Mouse (Mus musculus) stomach, postnatal 0 days (tissue): ENCODE measurements around the gene Aagab. TPM values are rescaled to one million over a fixed set of nuclear protein-coding genes. Genes with fewer than 3 reads are reported as not detected.

Experiments
- ATAC-seq: fragments of 200-750 bp; cut with Nextera tagmentation; 2 replicates; pipeline ENCODE4 v1.8.0; 2017; ENCODE audit not compliant: low FRiP score, low TSS enrichment
- DNase-seq: peaks from one replicate; pipeline ENCODE4 v3.0.0-alpha.2; 2016; ENCODE audit warnings: low spot score
- H3K27ac ChIP-seq: fragments of 300-500 bp; sonication (generic); replicated peaks from 2 replicates; pipeline ENCODE4 v1.5.1; 2014; ENCODE audit warnings: mild to moderate bottlenecking, control low read depth
- H3K27me3 ChIP-seq: fragments of 300-500 bp; sonication (generic); 2 replicates; pipeline ENCODE4 v1.6.1; 2014; ENCODE audit warnings: low read length; ENCODE audit not compliant: control insufficient read depth, insufficient read depth
- H3K36me3 ChIP-seq: fragments of 300-500 bp; sonication (generic); 2 replicates; pipeline ENCODE4 v1.6.1; 2014; ENCODE audit warnings: low read length, mixed read lengths; ENCODE audit not compliant: control insufficient read depth, insufficient read depth
- H3K4me1 ChIP-seq: fragments of 300-500 bp; sonication (generic); replicated peaks from 2 replicates; pipeline ENCODE4 v1.6.1; 2014; ENCODE audit warnings: antibody characterized with exemption; ENCODE audit not compliant: control insufficient read depth, insufficient read depth
- H3K4me2 ChIP-seq: fragments of 300-500 bp; sonication (generic); replicated peaks from 2 replicates; pipeline ENCODE4 v1.6.1; 2014; ENCODE audit warnings: low read depth, mild to moderate bottlenecking, control low read depth, moderate library complexity
- H3K4me3 ChIP-seq: fragments of 300-500 bp; sonication (generic); 2 replicates; pipeline ENCODE4 v1.5.1; 2014; ENCODE audit warnings: low read depth, low read length, control low read depth
- H3K9ac ChIP-seq: fragments of 300-500 bp; sonication (generic); 2 replicates; pipeline ENCODE4 v1.6.1; 2014; ENCODE audit warnings: mild to moderate bottlenecking, low read length, control low read depth, mixed read lengths
- H3K9me3 ChIP-seq: fragments of 300-500 bp; sonication (generic); 2 replicates; pipeline ENCODE4 v1.6.1; 2016; ENCODE audit warnings: low read length; ENCODE audit not compliant: control insufficient read depth
- CTCF ChIP-seq: IDR thresholded peaks from 2 replicates; pipeline ENCODE4 v1.5.1; 2016; ENCODE audit warnings: antibody characterized with exemption, low read depth, mild to moderate bottlenecking, moderate library complexity
- EP300 ChIP-seq: optimal IDR thresholded peaks from 2 replicates; pipeline ENCODE3; 2016; ENCODE audit warnings: antibody characterized with exemption
- WGBS: fragments of 180-500 bp; shearing (Covaris S2); extraction: QIAGEN DNeasy Blood & Tissue Kit; methylation state at CpG from one replicate; pipeline ENCODE4 v1.1.7; 2014; 5-methylcytosine and 5-hydroxymethylcytosine counted together
- polyA plus RNA-seq: library from polyadenylated mRNA; unstranded; fragments of >200 nt; fragmentation: Nextera tagmentation; extraction: Ambion mirVana; gene quantifications from 2 replicates; pipeline ENCODE4 v1.2.1, GENCODE M21; 2015

The Aagab gene
- polyA plus RNA-seq, 1 experiment from 2014 or later, result 26.8 TPM

DNA sequence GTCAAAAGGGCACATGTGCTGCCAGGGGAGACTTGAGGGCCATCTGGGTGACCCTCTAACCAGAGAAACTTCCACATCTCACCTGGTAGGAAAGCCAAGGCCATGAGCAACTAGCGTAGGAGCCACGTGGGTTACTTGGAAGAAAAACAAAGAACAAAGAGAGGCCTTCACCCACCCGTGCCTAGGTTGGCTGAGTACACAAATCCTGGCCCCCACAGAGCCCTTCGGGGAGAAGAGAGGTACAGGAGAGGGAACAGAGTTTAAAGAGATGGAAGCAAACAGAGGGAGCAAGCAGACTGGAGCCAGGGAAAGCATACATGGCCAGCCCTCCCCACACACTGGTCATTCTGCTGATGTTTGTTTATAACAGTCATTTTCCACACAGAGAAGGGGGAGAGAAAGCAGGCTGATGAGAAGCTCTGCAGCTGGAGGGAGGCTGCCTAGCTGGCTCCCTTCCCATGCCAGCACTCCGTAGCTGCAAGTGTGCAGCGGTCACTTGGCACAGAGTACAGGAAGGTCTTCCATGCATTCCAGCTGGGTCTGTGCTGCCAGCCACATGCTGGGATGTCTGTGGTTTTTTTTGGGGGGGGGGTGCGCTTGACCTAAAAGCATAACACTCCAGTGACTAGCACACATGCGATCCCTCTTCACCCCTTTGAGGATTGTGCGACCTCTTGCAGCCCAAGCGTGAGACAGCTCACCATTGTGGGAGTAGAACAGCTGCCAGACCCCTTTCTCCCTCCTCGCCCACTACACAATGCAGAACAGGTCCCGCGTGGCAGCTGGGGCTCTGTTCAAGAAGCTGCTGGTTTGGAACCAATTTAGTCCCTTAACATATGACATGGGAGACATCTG, 62.6 kb downstream of the Aagab start:
- no peak overlapping the region for H3K9ac ChIP-seq

DNA sequence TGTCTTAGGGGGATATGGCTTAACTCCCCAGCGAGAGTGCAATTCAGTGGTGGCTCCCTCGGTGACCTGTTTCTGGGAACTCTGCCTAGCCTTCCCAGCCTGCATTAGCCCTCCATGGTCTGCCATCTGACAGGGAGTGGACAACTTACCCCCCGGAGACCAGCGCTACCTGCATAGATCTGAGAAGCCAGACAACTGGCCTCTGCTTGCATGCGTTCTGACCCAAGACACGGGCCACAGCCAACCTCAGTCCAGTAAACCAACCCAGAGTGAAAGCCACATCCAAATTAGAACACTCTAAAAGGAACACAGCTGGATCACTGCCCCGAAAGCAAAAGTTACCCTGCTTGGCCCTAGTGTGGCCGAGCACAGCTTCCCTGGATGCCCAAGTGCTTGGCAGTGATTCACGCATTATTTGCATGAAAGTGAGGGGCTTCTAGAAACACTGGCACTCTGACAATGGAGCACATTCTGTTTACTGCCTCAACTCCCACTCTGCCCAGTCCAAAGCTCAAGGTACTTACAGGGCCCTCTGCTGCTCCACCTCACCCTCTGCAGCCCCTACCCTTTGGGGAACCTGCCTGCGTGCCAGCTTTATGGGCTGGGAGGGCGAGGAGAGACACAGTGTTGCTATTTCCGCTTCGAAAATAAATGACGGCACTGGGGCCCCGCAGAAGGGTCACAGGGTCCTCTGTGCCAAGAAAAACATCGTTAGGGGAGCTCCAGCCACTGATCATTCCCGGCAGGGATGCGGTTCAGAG, 64.3 kb downstream of the Aagab start:
- H3K9me3 ChIP-seq, result no peaks in the 10 kb centered on the region
- DNase-seq (no peak), ATAC-seq (no peak)
- peak overlapping the region; percentile 49 for H3K27ac ChIP-seq
- no peak overlapping the region for H3K9ac ChIP-seq
- H3K4me2 ChIP-seq, result no peak overlapping the region
- H3K4me3 ChIP-seq, result no peak overlapping the region
- 51% methylated on average over 18 of the region's 18 CpGs for WGBS
- no peaks in the 10 kb centered on the region for H3K27me3 ChIP-seq
- TF ChIP-seq EP300, result no peak
- peak; percentile 22; the same call in 1 of the 2 replicates for TF ChIP-seq CTCF
- H3K4me1 ChIP-seq, result no peaks in the 10 kb centered on the region
- peaks cover 9% of the 10 kb centered on the region for H3K36me3 ChIP-seq

More for the DNA sequence above, 62.6 kb downstream of the Aagab start:
- peaks cover 13% of the 10 kb centered on the region for H3K36me3 ChIP-seq
- ATAC-seq (no peak), DNase-seq (no peak)
- no peaks in the 10 kb centered on the region for H3K27me3 ChIP-seq
- H3K4me2 ChIP-seq, result no peak overlapping the region
- TF ChIP-seq CTCF (no peak), EP300 (no peak)
- 0 out of 2 replicates have a peak overlapping the region, but pooled peaks have one; percentile 8 for H3K27ac ChIP-seq
- no peaks in the 10 kb centered on the region for H3K4me1 ChIP-seq
- H3K4me3 ChIP-seq, result no peak overlapping the region
- 55% methylated on average over 13 of the region's 13 CpGs for WGBS
- no peaks in the 10 kb centered on the region for H3K9me3 ChIP-seq

DNA sequence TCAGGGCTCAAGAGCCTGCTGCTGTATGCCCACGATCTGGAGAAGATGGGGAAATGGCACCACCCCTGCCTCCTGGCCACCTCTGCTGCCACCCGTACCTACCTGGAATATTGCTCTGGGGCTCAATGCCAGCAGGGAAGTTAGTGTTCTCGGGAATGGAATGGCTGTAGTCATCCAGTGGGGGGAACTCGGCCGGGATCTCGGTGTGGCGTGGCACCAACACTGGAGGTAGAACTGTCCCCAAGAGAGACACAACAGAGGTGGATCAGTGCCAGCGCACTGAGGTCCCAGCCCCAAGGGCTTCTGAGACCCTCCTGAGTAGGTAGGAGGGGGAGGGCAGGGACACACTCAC, 64.9 kb downstream of the Aagab start:
- Histone ChIP-seq H3K9ac (no peak overlapping the region), H3K4me1 (0 out of 2 replicates have a peak, but pooled peaks cover 1% of the 10 kb centered on the region), H3K27ac (peak overlapping the region; percentile 49; the same call in 1 of the 2 replicates), H3K36me3 (peaks cover 6% of the 10 kb centered on the region), H3K9me3 (no peaks in the 10 kb centered on the region), H3K27me3 (no peaks in the 10 kb centered on the region), H3K4me2 (no peak overlapping the region), H3K4me3 (no peak overlapping the region)
- no peak for TF ChIP-seq EP300
- no peak for ATAC-seq
- WGBS, result 65% methylated on average over 8 of the region's 8 CpGs
- no peak for DNase-seq

DNA sequence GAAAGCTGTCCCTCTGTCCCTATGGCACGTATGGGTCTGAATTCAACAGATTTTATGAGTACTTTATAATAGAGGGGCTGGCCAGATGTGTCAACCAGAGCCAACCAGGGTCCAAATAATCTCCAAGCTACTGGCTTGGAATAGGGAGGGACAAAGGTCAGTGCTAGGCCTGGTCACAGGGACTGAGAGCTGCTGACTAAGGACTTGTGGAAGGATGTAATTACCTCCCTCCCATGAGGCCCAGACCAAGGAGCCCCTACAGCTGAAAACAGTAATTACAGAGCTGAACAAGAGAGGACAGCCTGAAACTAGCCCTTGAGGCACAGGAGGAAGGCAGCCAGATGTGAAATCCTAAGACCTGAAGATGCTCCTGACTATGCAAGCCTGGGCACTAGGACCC, 66.2 kb downstream of the Aagab start:
- H3K9ac ChIP-seq, result no peak overlapping the region
- H3K4me2 ChIP-seq, result no peak overlapping the region
- H3K4me1 ChIP-seq, result 0 out of 2 replicates have a peak, but pooled peaks cover 3% of the 10 kb centered on the region
- 85% methylated on average over 1 of the region's 1 CpGs for WGBS
- H3K27ac ChIP-seq, result no peak overlapping the region
- no peak for TF ChIP-seq CTCF
- no peak for TF ChIP-seq EP300
- ATAC-seq, result no peak
- H3K4me3 ChIP-seq, result no peak overlapping the region
- H3K9me3 ChIP-seq, result no peaks in the 10 kb centered on the region
- DNase-seq, result no peak
- H3K27me3 ChIP-seq, result no peaks in the 10 kb centered on the region
- no peaks in the 10 kb centered on the region for H3K36me3 ChIP-seq

DNA sequence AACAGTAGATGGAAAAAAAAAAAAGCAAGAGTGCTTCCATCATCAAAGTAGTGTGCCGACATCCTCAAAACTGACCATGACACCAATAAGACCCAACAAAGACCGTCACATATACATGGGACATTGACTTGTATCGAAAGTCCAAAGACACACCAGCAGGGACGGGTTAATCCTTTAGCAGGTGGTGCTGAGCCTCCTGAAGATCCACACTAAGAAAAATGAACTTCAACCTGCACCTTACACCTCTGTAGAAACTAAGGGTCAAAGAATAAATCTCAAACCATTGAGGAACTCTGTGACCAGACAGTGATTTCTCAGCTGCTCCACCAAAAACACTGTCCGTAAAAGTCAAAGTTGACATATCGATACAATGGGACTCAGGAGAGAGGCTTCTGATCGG, 67.4 kb downstream of the Aagab start:
- 97% methylated on average over 7 of the region's 7 CpGs for WGBS
- Histone ChIP-seq H3K27ac (no peak overlapping the region), H3K9me3 (no peaks in the 10 kb centered on the region), H3K4me1 (0 out of 2 replicates have a peak, but pooled peaks cover 3% of the 10 kb centered on the region), H3K9ac (no peak overlapping the region), H3K4me3 (no peak overlapping the region), H3K27me3 (no peaks in the 10 kb centered on the region), H3K4me2 (no peak overlapping the region), H3K36me3 (no peaks in the 10 kb centered on the region)
- ATAC-seq (no peak), DNase-seq (no peak)
- no peak for TF ChIP-seq CTCF
- TF ChIP-seq EP300, result no peak
